Mouse (Mus musculus) hindbrain, embryonic 15.5 days (tissue): ENCODE results near the gene Klf13. TPM values are rescaled to one million over a fixed set of nuclear protein-coding genes. Genes with fewer than 3 reads are reported as not detected.

Experiments
- ATAC-seq: fragments of 200-750 bp; cut with Nextera tagmentation; 2 replicates; pipeline ENCODE4 v1.8.0; 2017; ENCODE audit warnings: low read depth, moderate number of reproducible peaks, moderate TSS enrichment; ENCODE audit not compliant: low FRiP score
- H3K27ac ChIP-seq: fragments of 300-500 bp; sonication (generic); replicated peaks from 2 replicates; pipeline ENCODE4 v1.5.1; 2015; ENCODE audit warnings: mild to moderate bottlenecking, inconsistent platforms
- H3K27me3 ChIP-seq: fragments of 300-500 bp; sonication (generic); 2 replicates; pipeline ENCODE4 v1.6.1; 2015; ENCODE audit warnings: control low read depth, inconsistent platforms
- H3K36me3 ChIP-seq: fragments of 300-500 bp; sonication (generic); 2 replicates; pipeline ENCODE4 v1.6.1; 2015; ENCODE audit warnings: control low read depth, inconsistent platforms
- H3K4me1 ChIP-seq: fragments of 300-500 bp; sonication (generic); replicated peaks from 2 replicates; pipeline ENCODE4 v1.6.1; 2015; ENCODE audit warnings: control low read depth, inconsistent platforms
- H3K4me2 ChIP-seq: fragments of 300-500 bp; sonication (generic); 2 replicates; pipeline ENCODE4 v1.6.1; 2015; ENCODE audit warnings: moderate library complexity, mild to moderate bottlenecking, inconsistent platforms
- H3K4me3 ChIP-seq: fragments of 300-500 bp; sonication (generic); 2 replicates; pipeline ENCODE4 v1.5.1; 2015; ENCODE audit warnings: mild to moderate bottlenecking, inconsistent platforms
- H3K9ac ChIP-seq: fragments of 300-500 bp; sonication (generic); 2 replicates; pipeline ENCODE4 v1.6.1; 2015; ENCODE audit warnings: inconsistent platforms
- H3K9me3 ChIP-seq: fragments of 300-500 bp; sonication (generic); 2 replicates; pipeline ENCODE4 v1.6.1; 2016; ENCODE audit warnings: control low read depth, inconsistent platforms
- WGBS: fragments of 180-500 bp; shearing (Covaris S2); methylation state at CpG from one replicate; pipeline ENCODE4 v1.1.7; 2015; 5-methylcytosine and 5-hydroxymethylcytosine counted together
- polyA plus RNA-seq: library from polyadenylated mRNA; unstranded; fragments of >200 nt; fragmentation: Nextera tagmentation; extraction: Ambion mirVana; gene quantifications from 2 replicates; pipeline ENCODE4 v1.2.1, GENCODE M21; 2015

The Klf13 gene
- polyA plus RNA-seq, 1 experiment from 2014 or later = 24.7 TPM

GRCm38 (mm10) chr7:63943946-63944345 lies 5.2 kb upstream of the Klf13 start:
- Histone ChIP-seq H3K9ac (no peak overlapping the region), H3K36me3 (no peaks in the 10 kb centered on the region), H3K9me3 (no peaks in the 10 kb centered on the region), H3K4me1 (peaks cover 9% of the 10 kb centered on the region), H3K27ac (no peak overlapping the region), H3K27me3 (no peaks in the 10 kb centered on the region), H3K4me2 (no peak overlapping the region), H3K4me3 (no peak overlapping the region)
- no peak for ATAC-seq
- WGBS = 38% methylated on average over 2 of the region's 2 CpGs

- no peak overlapping the region for H3K4me2 ChIP-seq
- WGBS = 82% methylated on average over 4 of the region's 4 CpGs
- no peak overlapping the region for H3K4me3 ChIP-seq
- H3K9me3 ChIP-seq = no peaks in the 10 kb centered on the region
- no peaks in the 10 kb centered on the region for H3K36me3 ChIP-seq
- no peak overlapping the region for H3K27ac ChIP-seq
- ATAC-seq = no peak
- no peaks in the 10 kb centered on the region for H3K27me3 ChIP-seq
- H3K9ac ChIP-seq = no peak overlapping the region
- H3K4me1 ChIP-seq = peaks cover 9% of the 10 kb centered on the region
Observed at GRCm38 (mm10) chr7:63941501-63941900, 2.8 kb upstream of the Klf13 start.

- ATAC-seq = no peak
- peaks cover 10% of the 10 kb centered on the region for H3K4me1 ChIP-seq
- WGBS = 90% methylated on average over 3 of the region's 3 CpGs
Observed at GRCm38 (mm10) chr7:63941050-63941449, 2.3 kb upstream of the Klf13 start.

GRCm38 (mm10) chr7:63940321-63940720 lies 1.6 kb upstream of the Klf13 start:
- peaks cover 18% of the 10 kb centered on the region for H3K4me1 ChIP-seq
- H3K4me2 ChIP-seq = 0 out of 2 replicates have a peak overlapping the region, but pooled peaks have one; percentile 89
- H3K9ac ChIP-seq = no peak overlapping the region
- H3K9me3 ChIP-seq = no peaks in the 10 kb centered on the region
- no peaks in the 10 kb centered on the region for H3K36me3 ChIP-seq
- ATAC-seq = no peak
- H3K4me3 ChIP-seq = no peak overlapping the region
- H3K27ac ChIP-seq = peak overlapping the region; percentile 97; the same call in 1 of the 2 replicates
- WGBS = 87% methylated on average over 5 of the region's 5 CpGs
- H3K27me3 ChIP-seq = no peaks in the 10 kb centered on the region

More at GRCm38 (mm10) chr7:63941050-63941449, 2.3 kb upstream of the Klf13 start:
- Histone ChIP-seq H3K27me3 (no peaks in the 10 kb centered on the region), H3K4me3 (no peak overlapping the region), H3K36me3 (no peaks in the 10 kb centered on the region), H3K27ac (no peak overlapping the region), H3K9ac (no peak overlapping the region), H3K9me3 (no peaks in the 10 kb centered on the region), H3K4me2 (no peak overlapping the region)

GRCm38 (mm10) chr7:63939397-63939951 lies 759 bp upstream of the Klf13 start:
- ATAC-seq = peak; percentile 60
- peak overlapping the region; percentile 97 for H3K27ac ChIP-seq
- H3K9ac ChIP-seq = peak overlapping the region; percentile 84
- 0% methylated on average over 36 of the region's 39 CpGs for WGBS
- peak overlapping the region; percentile 96 for H3K4me3 ChIP-seq
- peak overlapping the region; percentile 89 for H3K4me2 ChIP-seq
- H3K27me3 ChIP-seq = no peaks in the 10 kb centered on the region
- H3K4me1 ChIP-seq = peaks cover 26% of the 10 kb centered on the region
- no peaks in the 10 kb centered on the region for H3K36me3 ChIP-seq
- H3K9me3 ChIP-seq = no peaks in the 10 kb centered on the region

GRCm38 (mm10) chr7:63938066-63938913 lies 425 bp downstream of the Klf13 start:
- H3K4me3 ChIP-seq = peak overlapping the region; percentile 96
- peak overlapping the region; percentile 97 for H3K27ac ChIP-seq
- no peak for ATAC-seq
- WGBS = under 1% methylated on average over 105 of the region's 121 CpGs
- H3K9me3 ChIP-seq = no peaks in the 10 kb centered on the region
- H3K4me1 ChIP-seq = peaks cover 34% of the 10 kb centered on the region
- no peaks in the 10 kb centered on the region for H3K36me3 ChIP-seq
- H3K4me2 ChIP-seq = peak overlapping the region; percentile 89
- H3K27me3 ChIP-seq = no peaks in the 10 kb centered on the region
- H3K9ac ChIP-seq = peak overlapping the region; percentile 84

- WGBS = under 1% methylated on average over 71 of the region's 88 CpGs
- H3K4me3 ChIP-seq = peak overlapping the region; percentile 96
- peaks cover 34% of the 10 kb centered on the region for H3K4me1 ChIP-seq
- peak overlapping the region; percentile 89 for H3K4me2 ChIP-seq
- H3K36me3 ChIP-seq = no peaks in the 10 kb centered on the region
- H3K27ac ChIP-seq = peak overlapping the region; percentile 97
- no peak for ATAC-seq
- peak overlapping the region; percentile 84 for H3K9ac ChIP-seq
- no peaks in the 10 kb centered on the region for H3K27me3 ChIP-seq
- H3K9me3 ChIP-seq = no peaks in the 10 kb centered on the region
Observed at GRCm38 (mm10) chr7:63937236-63938065, 1.3 kb downstream of the Klf13 start.

GRCm38 (mm10) chr7:63936986-63937235 lies 1.8 kb downstream of the Klf13 start:
- Histone ChIP-seq H3K4me2 (peak overlapping the region; percentile 89), H3K9me3 (no peaks in the 10 kb centered on the region), H3K36me3 (no peaks in the 10 kb centered on the region), H3K9ac (peak overlapping the region; percentile 84), H3K4me1 (peaks cover 34% of the 10 kb centered on the region), H3K27ac (peak overlapping the region; percentile 97), H3K4me3 (peak overlapping the region; percentile 96), H3K27me3 (no peaks in the 10 kb centered on the region)
- ATAC-seq = no peak
- WGBS = under 1% methylated on average over 11 of the region's 11 CpGs

- WGBS = under 1% methylated on average over 34 of the region's 34 CpGs
- Histone ChIP-seq H3K27ac (peak overlapping the region; percentile 97), H3K27me3 (no peaks in the 10 kb centered on the region), H3K4me2 (peak overlapping the region; percentile 89), H3K9ac (peak overlapping the region; percentile 84), H3K36me3 (no peaks in the 10 kb centered on the region), H3K4me3 (peak overlapping the region; percentile 96), H3K4me1 (peaks cover 34% of the 10 kb centered on the region), H3K9me3 (no peaks in the 10 kb centered on the region)
- no peak for ATAC-seq
Observed at GRCm38 (mm10) chr7:63936188-63936985, 2.3 kb downstream of the Klf13 start.

- Histone ChIP-seq H3K9me3 (no peaks in the 10 kb centered on the region), H3K27me3 (no peaks in the 10 kb centered on the region), H3K4me3 (peak overlapping the region; percentile 96), H3K4me2 (peak overlapping the region; percentile 89), H3K36me3 (no peaks in the 10 kb centered on the region), H3K9ac (peak overlapping the region; percentile 84), H3K4me1 (peaks cover 35% of the 10 kb centered on the region), H3K27ac (0 out of 2 replicates have a peak overlapping the region, but pooled peaks have one; percentile 21)
- WGBS = 21% methylated on average over 8 of the region's 8 CpGs
- ATAC-seq = no peak
Observed at GRCm38 (mm10) chr7:63935809-63936187, 2.9 kb downstream of the Klf13 start.

- Histone ChIP-seq H3K27ac (no peak overlapping the region), H3K36me3 (no peaks in the 10 kb centered on the region), H3K9me3 (no peaks in the 10 kb centered on the region), H3K9ac (no peak overlapping the region; the same call in 1 of the 2 replicates), H3K27me3 (no peaks in the 10 kb centered on the region), H3K4me2 (peak overlapping the region; percentile 89), H3K4me3 (0 out of 2 replicates have a peak overlapping the region, but pooled peaks have one; percentile 96), H3K4me1 (peaks cover 32% of the 10 kb centered on the region)
- WGBS = 48% methylated on average over 1 of the region's 1 CpGs
- no peak for ATAC-seq
Observed at GRCm38 (mm10) chr7:63934530-63934929, 4.2 kb downstream of the Klf13 start.
